Mouse (Mus musculus): Measurements from ENCODE around the gene Slc9a1. TPM values are rescaled to one million over a fixed set of nuclear protein-coding genes. Genes with fewer than 3 reads are reported as not detected.
A peak's percentile ranks its signal among the peaks of the same experiment; 100 is the strongest.

The Slc9a1 gene
- total RNA-seq, 2 experiments from 2014 or later = 30.4 to 36.2 TPM

- DNase-seq = no peak
- intact Hi-C loops (cut with DNase I) = no loop called here
Measured at GRCm38 (mm10) chr4:133471135-133471821, 101.8 kb downstream of the Slc9a1 start.

Small RNA genes lying within 50 kb of the gene (microRNA-seq; reads per million reads assigned to microRNA genes)
- gene Mir5122 = 5.7 reads per million, percentile 14 among the genes with 10 or more reads in this experiment

Other genes with a start within 250 kb of the Slc9a1 start
- 10 to 100 TPM; 34.0 to 35.7 TPM for gene Wasf2, start 239.2 kb upstream of the Slc9a1 start, total RNA-seq (2021)
- 1 to 10 TPM in 1 of 2 experiments, under 1 TPM in 1; 0.72 to 1.8 TPM for gene Cd164l2, start 157.6 kb upstream of the Slc9a1 start, total RNA-seq (2021)
- gene Gpr3, start 157.2 kb upstream of the Slc9a1 start, total RNA-seq (2021) = 1 to 10 TPM; 2.0 to 2.1 TPM
- 1 to 10 TPM; 3.0 to 3.3 TPM for gene Map3k6, start 128.9 kb upstream of the Slc9a1 start, total RNA-seq (2021)
- gene Sytl1, start 106.6 kb upstream of the Slc9a1 start, total RNA-seq (2021) = under 1 TPM; 0.42 to 0.44 TPM
- 10 to 100 TPM; 73.7 to 74.9 TPM for gene Tmem222, start 91.9 kb upstream of the Slc9a1 start, total RNA-seq (2021)
- gene Wdtc1, start 16.2 kb upstream of the Slc9a1 start, total RNA-seq (2021) = 10 to 100 TPM; 52.0 to 52.9 TPM
- not detected for gene Tent5b, start 110.4 kb downstream of the Slc9a1 start, total RNA-seq (2021)
- 10 to 100 TPM; 49.4 to 54.1 TPM for gene Trnp1, start 128.8 kb downstream of the Slc9a1 start, total RNA-seq (2021)
- gene Kdf1, start 149.3 kb downstream of the Slc9a1 start, total RNA-seq (2021) = under 1 TPM in 1 of 2 experiments, not detected in 1; 0.46 TPM
- gene Nudc, start 176.3 kb downstream of the Slc9a1 start, total RNA-seq (2021) = 100 to 1,000 TPM; 119 to 121 TPM
- not detected for gene Nr0b2, start 183.7 kb downstream of the Slc9a1 start, total RNA-seq (2021)
- gene Gpatch3, start 205.0 kb downstream of the Slc9a1 start, total RNA-seq (2021) = 10 to 100 TPM in 1 of 2 experiments, 1 to 10 TPM in 1; 6.2 to 10.0 TPM
- 10 to 100 TPM; 11.2 to 14.6 TPM for gene Gpn2, start 214.7 kb downstream of the Slc9a1 start, total RNA-seq (2021)
- 1 to 10 TPM; 1.9 to 2.2 TPM for gene Sfn, start 232.5 kb downstream of the Slc9a1 start, total RNA-seq (2021)